Mouse (Mus musculus): Measurements from ENCODE around the gene Eml5. TPM values are rescaled to one million over a fixed set of nuclear protein-coding genes. Genes with fewer than 3 reads are reported as not detected.

The Eml5 gene
- total and polyA plus RNA-seq, 2 experiments from 2014 or later: 8.2 to 42.5 TPM

- Histone ChIP-seq H3K27me3 (ENCODE audit: insufficient read depth, low read length) (no peaks in the 10 kb centered on the region), H3K9ac (no peak overlapping the region), H3K4me1 (ENCODE audit: insufficient read depth) (no peaks in the 10 kb centered on the region), H3K36me3 (ENCODE audit: insufficient read depth) (no peaks in the 10 kb centered on the region; the same call in 1 of the 2 replicates), H3K27ac (ENCODE audit: low read depth, low read length) (no peak overlapping the region), H3K4me2 (ENCODE audit: low read depth) (no peak overlapping the region), H3K9me3 (ENCODE audit: low read length) (no peaks in the 10 kb centered on the region), H3K4me3 (ENCODE audit: low read depth, low read length) (no peak overlapping the region)
- TF ChIP-seq CTCF (IDR thresholded peaks at IDR 0.05; ENCODE audit: low read depth): no peak
- 92% methylated on average over 3 of the region's 3 CpGs for WGBS
- ATAC-seq: no peak
- no peak for DNase-seq
Observed at GRCm38 (mm10) chr12:98837940-98838339, 63.3 kb downstream of the Eml5 start.

GRCm38 (mm10) chr12:98835466-98835865 is 65.8 kb downstream of the Eml5 start:
- Histone ChIP-seq H3K9me3 (ENCODE audit: low read length) (no peaks in the 10 kb centered on the region), H3K4me2 (ENCODE audit: low read depth) (no peak overlapping the region), H3K36me3 (ENCODE audit: insufficient read depth) (peaks cover 6% of the 10 kb centered on the region), H3K9ac (no peak overlapping the region), H3K27me3 (ENCODE audit: insufficient read depth, low read length) (no peaks in the 10 kb centered on the region), H3K4me1 (ENCODE audit: insufficient read depth) (no peaks in the 10 kb centered on the region), H3K4me3 (ENCODE audit: low read depth, low read length) (no peak overlapping the region), H3K27ac (ENCODE audit: low read depth, low read length) (no peak overlapping the region)
- ATAC-seq (no peak), DNase-seq (no peak)
- 92% methylated on average over 2 of the region's 2 CpGs for WGBS
- TF ChIP-seq CTCF (IDR thresholded peaks at IDR 0.05; ENCODE audit: low read depth): no peak

GRCm38 (mm10) chr12:98834879-98835278 is 66.4 kb downstream of the Eml5 start:
- ATAC-seq: no peak
- DNase-seq: no peak
- WGBS: 95% methylated on average over 2 of the region's 2 CpGs
- no peak for TF ChIP-seq CTCF (IDR thresholded peaks at IDR 0.05; ENCODE audit: low read depth)
- Histone ChIP-seq H3K4me2 (ENCODE audit: low read depth) (no peak overlapping the region), H3K9ac (no peak overlapping the region), H3K9me3 (ENCODE audit: low read length) (no peaks in the 10 kb centered on the region), H3K4me1 (ENCODE audit: insufficient read depth) (no peaks in the 10 kb centered on the region), H3K36me3 (ENCODE audit: insufficient read depth) (peaks cover 6% of the 10 kb centered on the region), H3K27ac (ENCODE audit: low read depth, low read length) (no peak overlapping the region), H3K4me3 (ENCODE audit: low read depth, low read length) (no peak overlapping the region), H3K27me3 (ENCODE audit: insufficient read depth, low read length) (no peaks in the 10 kb centered on the region)

- Histone ChIP-seq H3K4me3 (ENCODE audit: low read depth, low read length) (no peak overlapping the region), H3K27me3 (ENCODE audit: insufficient read depth, low read length) (no peaks in the 10 kb centered on the region), H3K27ac (ENCODE audit: low read depth, low read length) (no peak overlapping the region), H3K9me3 (ENCODE audit: low read length) (no peaks in the 10 kb centered on the region), H3K9ac (no peak overlapping the region), H3K4me1 (ENCODE audit: insufficient read depth) (no peaks in the 10 kb centered on the region), H3K4me2 (ENCODE audit: low read depth) (no peak overlapping the region), H3K36me3 (ENCODE audit: insufficient read depth) (peaks cover 6% of the 10 kb centered on the region)
- no peak for ATAC-seq
- no peak for DNase-seq
- 97% methylated on average over 1 of the region's 1 CpGs for WGBS
- TF ChIP-seq CTCF (IDR thresholded peaks at IDR 0.05; ENCODE audit: low read depth): no peak
Observed at GRCm38 (mm10) chr12:98833901-98834300, 67.4 kb downstream of the Eml5 start.

DNA sequence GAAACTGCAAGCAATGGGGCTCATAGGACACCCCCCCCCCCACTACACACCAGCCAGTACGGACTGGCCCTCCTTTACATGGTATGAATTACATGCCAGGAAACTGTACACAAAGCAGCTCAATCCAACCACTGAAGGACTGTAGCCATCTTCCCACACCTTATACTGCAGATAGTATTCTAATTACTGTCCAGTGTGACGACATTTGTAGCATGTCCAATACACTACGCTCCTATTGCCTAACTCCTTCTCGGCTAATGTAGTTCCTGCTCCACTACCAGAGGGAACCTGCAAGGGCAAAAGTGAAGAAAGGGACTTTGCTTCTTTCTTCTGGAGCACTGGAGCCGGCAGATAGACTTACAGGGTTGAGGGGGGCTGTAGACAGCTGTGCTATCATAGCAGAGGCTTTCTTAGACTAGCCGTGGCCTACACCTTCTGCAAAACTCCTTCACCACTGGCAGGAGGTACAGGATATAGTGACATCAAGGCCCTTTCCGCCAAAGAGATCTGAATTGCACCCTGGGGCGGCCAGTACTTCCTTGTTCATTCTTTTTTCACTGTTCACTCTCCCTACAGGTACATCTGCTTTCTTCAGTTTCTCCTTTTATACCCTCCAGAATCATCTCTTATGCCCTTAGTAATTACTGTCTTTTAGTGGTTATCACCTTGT is 68.2 kb downstream of the Eml5 start:
- Histone ChIP-seq H3K9me3 (ENCODE audit: low read length) (no peaks in the 10 kb centered on the region), H3K4me1 (ENCODE audit: insufficient read depth) (no peaks in the 10 kb centered on the region), H3K27ac (ENCODE audit: low read depth, low read length) (no peak overlapping the region), H3K36me3 (ENCODE audit: insufficient read depth) (peaks cover 6% of the 10 kb centered on the region), H3K4me2 (ENCODE audit: low read depth) (no peak overlapping the region), H3K27me3 (ENCODE audit: insufficient read depth, low read length) (no peaks in the 10 kb centered on the region), H3K9ac (no peak overlapping the region), H3K4me3 (ENCODE audit: low read depth, low read length) (no peak overlapping the region)
- no peak for TF ChIP-seq CTCF (IDR thresholded peaks at IDR 0.05; ENCODE audit: low read depth)
- ATAC-seq (no peak), DNase-seq (no peak)
- WGBS: 95% methylated on average over 8 of the region's 8 CpGs

- no peak overlapping the region for H3K4me2 ChIP-seq (ENCODE audit: low read depth)
- no peaks in the 10 kb centered on the region for H3K27me3 ChIP-seq (ENCODE audit: insufficient read depth, low read length)
- peaks cover 6% of the 10 kb centered on the region for H3K36me3 ChIP-seq (ENCODE audit: insufficient read depth)
- H3K27ac ChIP-seq (ENCODE audit: low read depth, low read length): no peak overlapping the region
- H3K9ac ChIP-seq: no peak overlapping the region
- DNase-seq: no peak
- no peaks in the 10 kb centered on the region for H3K4me1 ChIP-seq (ENCODE audit: insufficient read depth)
- no peak overlapping the region for H3K4me3 ChIP-seq (ENCODE audit: low read depth, low read length)
- no peak for ATAC-seq
- no peak for TF ChIP-seq CTCF (IDR thresholded peaks at IDR 0.05; ENCODE audit: low read depth)
- 88% methylated on average over 7 of the region's 7 CpGs for WGBS
- no peaks in the 10 kb centered on the region for H3K9me3 ChIP-seq (ENCODE audit: low read length)
Observed at GRCm38 (mm10) chr12:98831122-98831521, 70.2 kb downstream of the Eml5 start.

DNA sequence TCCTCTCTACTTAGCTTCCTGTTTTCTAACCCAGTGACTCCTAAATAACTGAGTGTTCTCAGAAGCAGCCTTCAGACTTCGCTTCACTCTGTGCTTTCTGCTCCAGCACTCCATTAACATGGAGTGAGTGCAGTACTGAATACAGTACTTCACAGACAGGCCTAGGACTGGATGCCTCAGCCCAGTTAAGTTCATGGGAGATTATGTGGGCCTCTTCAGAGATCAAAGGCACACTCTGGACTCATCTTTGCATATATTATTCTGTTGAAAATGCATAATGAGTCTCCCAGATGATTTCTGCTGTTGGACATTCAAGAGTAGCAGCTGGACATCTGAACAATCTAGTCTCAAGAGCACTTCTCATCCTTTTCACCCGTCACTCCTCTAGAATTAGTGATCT is 80.5 kb downstream of the Eml5 start:
- no peak for ATAC-seq
- H3K9me3 ChIP-seq (ENCODE audit: low read length): no peaks in the 10 kb centered on the region
- no peak overlapping the region for H3K27ac ChIP-seq (ENCODE audit: low read depth, low read length)
- DNase-seq: no peak
- H3K27me3 ChIP-seq (ENCODE audit: insufficient read depth, low read length): no peaks in the 10 kb centered on the region
- 69% methylated on average over 2 of the region's 2 CpGs for WGBS
- peaks cover 25% of the 10 kb centered on the region for H3K36me3 ChIP-seq (ENCODE audit: insufficient read depth)
- no peak overlapping the region for H3K9ac ChIP-seq
- no peak overlapping the region for H3K4me2 ChIP-seq (ENCODE audit: low read depth)
- no peak overlapping the region for H3K4me3 ChIP-seq (ENCODE audit: low read depth, low read length)
- TF ChIP-seq CTCF (IDR thresholded peaks at IDR 0.05; ENCODE audit: low read depth): no peak
- no peaks in the 10 kb centered on the region for H3K4me1 ChIP-seq (ENCODE audit: insufficient read depth)

Data from forebrain, postnatal 0 days (tissue).